Mouse (Mus musculus) embryonic facial prominence, embryonic 14.5 days (tissue): ENCODE results near the gene Timm29. TPM values are rescaled to one million over a fixed set of nuclear protein-coding genes. Genes with fewer than 3 reads are reported as not detected.

Experiments used
- ATAC-seq: fragments of 200-750 bp; cut with Nextera tagmentation; 2 replicates; pipeline ENCODE4 v1.8.0; 2017; ENCODE audit warnings: low read depth, moderate number of reproducible peaks, moderate TSS enrichment
- DNase-seq: peaks from one replicate; pipeline ENCODE4 v3.0.0-alpha.2; 2015; ENCODE audit warnings: low spot score
- H3K27ac ChIP-seq: fragments of 300-500 bp; sonication (generic); replicated peaks from 2 replicates; pipeline ENCODE4 v1.5.1; 2014; ENCODE audit warnings: low read depth, mild to moderate bottlenecking, low read length, moderate library complexity
- H3K27me3 ChIP-seq: fragments of 300-500 bp; sonication (generic); replicated peaks from 2 replicates; pipeline ENCODE4 v1.6.1; 2014; ENCODE audit warnings: low read length; ENCODE audit not compliant: control insufficient read depth, insufficient read depth
- H3K36me3 ChIP-seq: fragments of 300-500 bp; sonication (generic); 2 replicates; pipeline ENCODE4 v1.6.1; 2014; ENCODE audit warnings: low read length, mixed read lengths; ENCODE audit not compliant: control insufficient read depth, insufficient read depth
- H3K4me1 ChIP-seq: fragments of 300-500 bp; sonication (generic); 2 replicates; pipeline ENCODE4 v1.6.1; 2014; ENCODE audit warnings: antibody characterized with exemption, low read length; ENCODE audit not compliant: control insufficient read depth, insufficient read depth
- H3K4me2 ChIP-seq: fragments of 300-500 bp; sonication (generic); 2 replicates; pipeline ENCODE4 v1.6.1; 2014; ENCODE audit warnings: low read depth, mild to moderate bottlenecking, low read length, moderate library complexity, mixed read lengths
- H3K4me3 ChIP-seq: fragments of 300-500 bp; sonication (generic); 2 replicates; pipeline ENCODE4 v1.5.1; 2014; ENCODE audit warnings: low read depth, mild to moderate bottlenecking, low read length
- H3K9ac ChIP-seq: fragments of 300-500 bp; sonication (generic); 2 replicates; pipeline ENCODE4 v1.6.1; 2014; ENCODE audit warnings: low read depth, mild to moderate bottlenecking, low read length, moderate library complexity, mixed read lengths
- H3K9me3 ChIP-seq: fragments of 300-500 bp; sonication (generic); 2 replicates; pipeline ENCODE4 v1.6.1; 2016; ENCODE audit warnings: low read length; ENCODE audit not compliant: control insufficient read depth
- WGBS: fragments of 180-500 bp; shearing (Covaris S2); extraction: QIAGEN DNeasy Blood & Tissue Kit; methylation state at CpG from one replicate; pipeline ENCODE4 v1.1.7; 2014; 5-methylcytosine and 5-hydroxymethylcytosine counted together
- polyA plus RNA-seq: library from polyadenylated mRNA; unstranded; fragments of >200 nt; fragmentation: Nextera tagmentation; extraction: Ambion mirVana; gene quantifications from 2 replicates; pipeline ENCODE4 v1.2.1, GENCODE M21; 2014

The Timm29 gene
- polyA plus RNA-seq, 1 experiment from 2014 or later = 41.5 TPM

- H3K27me3 ChIP-seq = no peaks in the 10 kb centered on the region
- 0 out of 2 replicates have a peak, but pooled peaks cover 11% of the 10 kb centered on the region for H3K36me3 ChIP-seq
- H3K4me3 ChIP-seq = peak overlapping the region; percentile 84
- peak overlapping the region; percentile 87 for H3K9ac ChIP-seq
- no peaks in the 10 kb centered on the region for H3K9me3 ChIP-seq
- H3K4me1 ChIP-seq = peaks cover 18% of the 10 kb centered on the region; the same call in 1 of the 2 replicates
- peak overlapping the region; percentile 96 for H3K27ac ChIP-seq
- ATAC-seq (peak; percentile 81), DNase-seq (peak; percentile 91)
- H3K4me2 ChIP-seq = peak overlapping the region; percentile 60
- WGBS = 1% methylated on average over 26 of the region's 57 CpGs
Measured at GRCm38 (mm10) chr9:21616232-21616781, 23.8 kb downstream of the Timm29 start.

GRCm38 (mm10) chr9:21617066-21617465 is 24.5 kb downstream of the Timm29 start:
- Histone ChIP-seq H3K36me3 (0 out of 2 replicates have a peak, but pooled peaks cover 11% of the 10 kb centered on the region), H3K4me2 (peak overlapping the region; percentile 60), H3K27me3 (no peaks in the 10 kb centered on the region), H3K27ac (peak overlapping the region; percentile 96), H3K4me3 (peak overlapping the region; percentile 84), H3K9me3 (no peaks in the 10 kb centered on the region), H3K4me1 (peaks cover 18% of the 10 kb centered on the region; the same call in 1 of the 2 replicates), H3K9ac (peak overlapping the region; percentile 87)
- 3% methylated on average over 10 of the region's 10 CpGs for WGBS
- ATAC-seq (no peak), DNase-seq (peak; percentile 53)

- Histone ChIP-seq H3K4me3 (no peak overlapping the region), H3K4me1 (peaks cover 14% of the 10 kb centered on the region; the same call in 1 of the 2 replicates), H3K27ac (no peak overlapping the region), H3K27me3 (no peaks in the 10 kb centered on the region), H3K4me2 (no peak overlapping the region), H3K9me3 (no peaks in the 10 kb centered on the region), H3K9ac (no peak overlapping the region), H3K36me3 (0 out of 2 replicates have a peak, but pooled peaks cover 14% of the 10 kb centered on the region)
- DNase-seq (no peak), ATAC-seq (no peak)
- WGBS = 82% methylated on average over 4 of the region's 4 CpGs
Measured at GRCm38 (mm10) chr9:21620229-21620628, 27.7 kb downstream of the Timm29 start.

GRCm38 (mm10) chr9:21622676-21623075 is 30.2 kb downstream of the Timm29 start:
- H3K9ac ChIP-seq = no peak overlapping the region
- no peaks in the 10 kb centered on the region for H3K27me3 ChIP-seq
- H3K4me2 ChIP-seq = no peak overlapping the region
- DNase-seq (no peak), ATAC-seq (no peak)
- H3K36me3 ChIP-seq = 0 out of 2 replicates have a peak, but pooled peaks cover 14% of the 10 kb centered on the region
- H3K9me3 ChIP-seq = no peaks in the 10 kb centered on the region
- 98% methylated on average over 1 of the region's 1 CpGs for WGBS
- no peak overlapping the region for H3K4me3 ChIP-seq
- H3K27ac ChIP-seq = no peak overlapping the region
- peaks cover 9% of the 10 kb centered on the region; the same call in 1 of the 2 replicates for H3K4me1 ChIP-seq

- ATAC-seq (no peak), DNase-seq (no peak)
- Histone ChIP-seq H3K4me3 (no peak overlapping the region), H3K9me3 (no peaks in the 10 kb centered on the region), H3K9ac (no peak overlapping the region), H3K4me2 (no peak overlapping the region), H3K36me3 (0 out of 2 replicates have a peak, but pooled peaks cover 4% of the 10 kb centered on the region), H3K27ac (no peak overlapping the region), H3K27me3 (no peaks in the 10 kb centered on the region), H3K4me1 (no peaks in the 10 kb centered on the region)
- 89% methylated on average over 10 of the region's 10 CpGs for WGBS
Measured at GRCm38 (mm10) chr9:21625342-21626339, 33.1 kb downstream of the Timm29 start.

GRCm38 (mm10) chr9:21626571-21626970 is 34.0 kb downstream of the Timm29 start:
- Histone ChIP-seq H3K4me2 (no peak overlapping the region), H3K27ac (no peak overlapping the region), H3K27me3 (no peaks in the 10 kb centered on the region), H3K4me1 (no peaks in the 10 kb centered on the region), H3K9ac (no peak overlapping the region), H3K9me3 (no peaks in the 10 kb centered on the region), H3K36me3 (0 out of 2 replicates have a peak, but pooled peaks cover 9% of the 10 kb centered on the region), H3K4me3 (no peak overlapping the region)
- no peak for DNase-seq
- no peak for ATAC-seq

- ATAC-seq = no peak
Measured at GRCm38 (mm10) chr9:21627145-21627795, 34.7 kb downstream of the Timm29 start.

GRCm38 (mm10) chr9:21630673-21631072 is 38.2 kb downstream of the Timm29 start:
- ATAC-seq (no peak), DNase-seq (peak; percentile 45)
- Histone ChIP-seq H3K27me3 (no peaks in the 10 kb centered on the region), H3K4me2 (no peak overlapping the region), H3K9ac (no peak overlapping the region), H3K4me3 (no peak overlapping the region), H3K36me3 (peaks cover 38% of the 10 kb centered on the region), H3K4me1 (no peaks in the 10 kb centered on the region), H3K27ac (no peak overlapping the region), H3K9me3 (no peaks in the 10 kb centered on the region)
- WGBS = 77% methylated on average over 3 of the region's 3 CpGs

More at GRCm38 (mm10) chr9:21627145-21627795, 34.7 kb downstream of the Timm29 start:
- Histone ChIP-seq H3K4me2 (no peak overlapping the region), H3K27me3 (no peaks in the 10 kb centered on the region), H3K36me3 (0 out of 2 replicates have a peak, but pooled peaks cover 9% of the 10 kb centered on the region), H3K9me3 (no peaks in the 10 kb centered on the region), H3K4me1 (no peaks in the 10 kb centered on the region), H3K9ac (no peak overlapping the region), H3K4me3 (no peak overlapping the region), H3K27ac (no peak overlapping the region)
- peak; percentile 26 for DNase-seq
- WGBS = 82% methylated on average over 5 of the region's 5 CpGs
